Mouse (Mus musculus) lung, postnatal 0 days (tissue): ENCODE data around the gene Ttc39b.

Source experiments
- CTCF ChIP-seq: IDR thresholded peaks from 2 replicates; pipeline ENCODE4 v1.5.1; 2016; ENCODE audit warnings: antibody characterized with exemption, mild to moderate bottlenecking
- EP300 ChIP-seq: IDR thresholded peaks from 2 replicates; pipeline ENCODE4 v1.6.1; 2016; ENCODE audit warnings: antibody characterized with exemption, mild to moderate bottlenecking, control low read depth

- no peak for TF ChIP-seq CTCF
- TF ChIP-seq EP300, result no peak
Measured at GRCm38 (mm10) chr4:83228073-83228472, 96.0 kb downstream of the Ttc39b start.
